In genomic region chr10:94521776-94522175, GRCm38 (mm10) we compare ENCODE assay signal across 14 mouse cellular contexts.
DNase-seq lines count a peak whose midpoint lies in the region; ATAC-seq and TF ChIP-seq lines count a peak whose summit lies in the region.
"Had no signal": no experiment of that assay in that cellular context is flagged by ENCODE, and none has a peak within 500 bp of the region (broad histone marks: within the 10 kb centered on the region; RNA-seq: fewer than 3 reads in every experiment).

No protein-coding gene starts in this region.

- H3K27me3 ChIP-seq in heart, embryonic 12.5 days (replicated peaks) = no peaks in the 10 kb centered on the region
- H3K27me3 ChIP-seq in ES-Bruce4 (ENCODE audit: control insufficient read depth, insufficient read depth, low read length, poor library complexity, severe bottlenecking) = no peaks in the 10 kb centered on the region
- H3K27me3 ChIP-seq: stomach, embryonic 15.5 days had no signal

- TF ChIP-seq POLR2A in ES-Bruce4 (IDR thresholded peaks at IDR 0.05; ENCODE audit: insufficient read depth, low read length) = no peak

- TF ChIP-seq EP300 in ES-Bruce4 (IDR thresholded peaks at IDR 0.05; ENCODE audit: insufficient read depth, low read depth, low read length) = no peak

- peak overlapping the region; percentile 48 for H3K27ac ChIP-seq in heart, embryonic 12.5 days (ENCODE audit: poor library complexity, severe bottlenecking)
- no peak overlapping the region for H3K27ac ChIP-seq in ES-Bruce4 (ENCODE audit: insufficient read depth, low read length)
- H3K27ac ChIP-seq in brown adipose tissue, adult 24 weeks (replicated peaks; ENCODE audit: low read depth, low read length) = peak overlapping the region; percentile 40; the same call in 1 of the 2 replicates
- H3K27ac ChIP-seq: forebrain, embryonic 13.5 days; limb, embryonic 15.5 days; stomach, embryonic 15.5 days had no signal

- WGBS in heart, embryonic 12.5 days = 22% methylated on average over 10 of the region's 10 CpGs

- H3K4me2 ChIP-seq in heart, embryonic 12.5 days = no peak overlapping the region; the same call in 1 of the 2 replicates
- H3K4me2 ChIP-seq: forebrain, embryonic 13.5 days; limb, embryonic 15.5 days; stomach, embryonic 15.5 days had no signal

- H3K36me3 ChIP-seq in heart, embryonic 12.5 days = no peaks in the 10 kb centered on the region
- no peaks in the 10 kb centered on the region for H3K36me3 ChIP-seq in ES-Bruce4 (ENCODE audit: control insufficient read depth, insufficient read depth, low read length, poor library complexity, severe bottlenecking)
- H3K36me3 ChIP-seq: limb, embryonic 15.5 days; stomach, embryonic 15.5 days had no signal

- H3K9me3 ChIP-seq in heart, embryonic 12.5 days (replicated peaks) = no peaks in the 10 kb centered on the region
- H3K9me3 ChIP-seq in ES-Bruce4 (replicated peaks; ENCODE audit: control insufficient read depth, insufficient read depth, low read length, poor library complexity, severe bottlenecking) = no peaks in the 10 kb centered on the region
- H3K9me3 ChIP-seq: forebrain, embryonic 13.5 days; limb, embryonic 15.5 days; stomach, embryonic 15.5 days had no signal

- H3K4me1 ChIP-seq in heart, embryonic 12.5 days (replicated peaks) = peaks cover 66% of the 10 kb centered on the region
- H3K4me1 ChIP-seq in ES-Bruce4 (ENCODE audit: control insufficient read depth, insufficient read depth, low read length) = peaks cover 7% of the 10 kb centered on the region
- peaks cover 34% of the 10 kb centered on the region for H3K4me1 ChIP-seq in brown adipose tissue, adult 24 weeks (ENCODE audit: control insufficient read depth, insufficient read depth, insufficient read length, low read length)
- H3K4me1 ChIP-seq: megakaryocyte, embryonic 14.5 days had no signal

- H3K4me3 ChIP-seq in heart, embryonic 12.5 days = no peak overlapping the region
- peak overlapping the region; percentile 37; the same call in 1 of the 2 replicates for H3K4me3 ChIP-seq in ES-Bruce4 (ENCODE audit: low read depth, low read length)
- H3K4me3 ChIP-seq in brown adipose tissue, adult 24 weeks (ENCODE audit: insufficient read depth, low read depth, low read length) = no peak overlapping the region
- H3K4me3 ChIP-seq: forebrain, embryonic 13.5 days; limb, embryonic 15.5 days; megakaryocyte, embryonic 14.5 days; stomach, embryonic 15.5 days had no signal

- ATAC-seq in heart, embryonic 12.5 days (ENCODE audit: insufficient number of reproducible peaks, low FRiP score) = no peak
- ATAC-seq in megakaryocyte, adult 5-6 weeks (ENCODE audit: poor library complexity, severe bottlenecking) = 0 out of 2 replicates have a peak, but pooled peaks have one; percentile 39
- ATAC-seq: forebrain, embryonic 13.5 days had no signal

- no peak for TF ChIP-seq CTCF in ES-Bruce4 (IDR thresholded peaks at IDR 0.05; ENCODE audit: low read depth, low read length)

- no peak for DNase-seq in heart, adult 9 months (ENCODE audit: low spot score in 2 of 2)
- DNase-seq in spleen, adult 12 weeks (ENCODE audit: low spot score) = no peak
- DNase-seq in layer of hippocampus, adult 8-10 months (ENCODE audit: low spot score in 2 of 2) = no peak
- DNase-seq: cerebellum, postnatal 25 days; kidney, adult 9 months; layer of hippocampus, adult 9-11 months had no signal

- H3K9ac ChIP-seq in heart, embryonic 12.5 days = no peak overlapping the region
- H3K9ac ChIP-seq in ES-Bruce4 (ENCODE audit: low read depth, poor library complexity, severe bottlenecking) = no peak overlapping the region
- H3K9ac ChIP-seq: forebrain, embryonic 13.5 days; limb, embryonic 15.5 days; stomach, embryonic 15.5 days had no signal
